Mouse (Mus musculus) mouse trophoblast stem cell (cell line): ENCODE measurements around the gene Sik1.

Experiments used
- in situ Hi-C, 2 experiments: fragments of 300-500 bp; cut with MseI, MboI; formaldehyde crosslinking; loops; 2 replicates in 1 of 2; 3 replicates in 1 of 2; pipeline ENCODE4 v1.15.1; 2025

Sik1 gene

DNA sequence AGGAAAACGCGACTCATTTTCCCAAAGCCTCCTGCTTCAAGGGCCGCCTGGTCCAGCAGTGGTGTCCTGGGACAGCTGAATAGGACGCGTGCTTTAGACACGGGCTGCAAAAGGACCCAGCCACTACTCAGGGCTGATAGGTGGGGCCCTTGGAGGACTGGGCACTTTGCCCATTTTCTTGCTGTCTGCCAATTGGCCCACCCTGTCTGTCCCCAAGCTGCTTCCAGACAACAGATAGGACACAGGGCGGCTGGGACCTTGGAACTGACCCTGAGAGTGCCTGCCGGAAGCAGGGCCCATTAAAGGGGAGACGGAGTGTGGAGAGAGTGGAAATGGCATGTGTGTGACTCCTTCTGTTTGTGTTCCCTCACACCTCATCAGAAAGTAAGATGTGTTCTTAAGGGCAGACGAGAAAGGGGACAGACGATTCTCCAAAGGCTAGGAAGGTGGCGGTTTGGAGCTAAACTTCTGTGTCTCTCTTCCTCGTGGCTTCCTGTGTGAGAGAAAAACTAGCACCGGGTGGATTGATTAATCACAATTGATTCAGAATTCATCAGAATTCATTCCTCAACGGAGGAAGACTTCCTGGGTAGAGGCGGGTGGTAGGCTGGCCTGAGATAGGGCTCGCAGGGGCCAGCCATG, 1.0 kb upstream of the Sik1 start:
- in situ Hi-C loops = loop anchor here (10.0 kb wide), 1 partner anchor 168 kb away; no protein-coding TSS in a partner anchor

DNA sequence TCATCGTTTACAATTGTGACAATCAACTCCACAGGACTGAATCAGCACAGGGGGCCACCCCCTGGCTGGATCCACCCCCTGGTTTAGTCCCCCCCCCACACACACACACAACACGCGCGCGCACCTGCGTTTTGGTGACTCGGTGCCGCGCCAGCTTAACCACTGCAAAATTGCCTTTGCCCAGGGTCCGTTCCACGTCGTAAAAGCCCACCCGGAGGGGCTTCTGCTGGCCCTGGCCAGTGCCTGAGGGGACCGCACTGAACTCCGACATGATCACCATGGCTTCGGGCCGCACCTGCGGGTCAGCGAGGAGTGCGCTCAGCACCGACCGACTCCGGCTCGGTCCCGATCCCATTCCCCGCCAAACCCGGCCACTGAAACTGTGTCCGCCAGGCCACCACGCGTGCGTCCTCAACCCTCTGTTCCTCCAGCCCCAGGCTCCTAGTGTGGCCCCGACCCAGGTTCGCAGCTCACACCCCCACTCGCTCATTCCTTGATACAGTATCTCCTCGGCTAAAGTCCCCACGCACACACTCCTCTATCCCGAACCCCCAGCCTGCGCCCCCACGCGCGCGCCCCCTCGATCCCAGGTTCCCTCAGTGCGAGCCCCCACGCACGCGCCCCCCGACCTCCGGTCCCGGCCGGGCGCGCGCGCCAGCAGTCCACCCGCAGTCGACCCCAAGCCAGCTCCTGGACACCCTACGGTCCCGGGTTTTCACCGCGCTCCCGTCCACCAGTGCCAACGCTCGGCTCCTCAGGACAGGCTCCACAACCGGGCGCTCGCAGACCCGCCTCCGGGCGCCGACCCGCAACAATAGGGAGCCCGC, 621 bp downstream of the Sik1 start:
- in situ Hi-C loops = loop anchor here (10.0 kb wide), 1 partner anchor 170 kb away; no protein-coding TSS in a partner anchor

DNA sequence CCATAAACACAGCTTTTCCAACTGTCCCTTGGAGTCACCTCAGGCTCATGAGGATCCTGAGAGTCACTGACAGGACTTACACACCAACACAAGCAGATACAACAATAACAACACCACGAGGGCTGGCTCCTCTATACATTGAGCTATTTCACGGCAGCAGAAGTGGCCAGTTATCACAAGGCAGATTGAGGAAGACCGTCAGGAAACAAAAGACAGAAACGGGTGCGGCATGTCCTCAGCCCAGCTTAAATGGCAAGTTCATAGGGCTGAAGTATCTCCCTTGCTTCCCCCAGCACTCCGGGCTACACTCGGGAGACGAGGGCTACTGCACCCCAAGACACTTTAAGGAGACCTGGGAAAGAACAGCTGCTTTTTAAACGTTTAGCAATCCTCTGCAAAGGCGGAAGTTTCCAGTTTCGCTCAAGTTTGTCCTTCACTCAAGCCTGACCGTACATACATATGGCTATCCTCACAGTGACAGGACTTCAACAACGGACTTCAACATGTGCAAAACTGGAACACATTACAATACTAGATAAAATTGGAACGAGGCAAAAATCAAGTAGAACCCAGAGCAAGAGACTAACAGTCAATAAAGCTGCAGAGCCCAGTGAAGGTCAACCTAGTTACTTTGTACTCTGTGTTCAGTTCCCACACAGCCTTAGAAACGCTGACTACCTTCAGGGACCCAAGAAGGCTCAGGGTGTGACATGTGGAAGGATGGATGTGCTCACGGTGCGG, 2.0 kb downstream of the Sik1 start:
- in situ Hi-C loops = loop anchor here (10.0 kb wide), 1 partner anchor 171 kb away; no protein-coding TSS in a partner anchor

DNA sequence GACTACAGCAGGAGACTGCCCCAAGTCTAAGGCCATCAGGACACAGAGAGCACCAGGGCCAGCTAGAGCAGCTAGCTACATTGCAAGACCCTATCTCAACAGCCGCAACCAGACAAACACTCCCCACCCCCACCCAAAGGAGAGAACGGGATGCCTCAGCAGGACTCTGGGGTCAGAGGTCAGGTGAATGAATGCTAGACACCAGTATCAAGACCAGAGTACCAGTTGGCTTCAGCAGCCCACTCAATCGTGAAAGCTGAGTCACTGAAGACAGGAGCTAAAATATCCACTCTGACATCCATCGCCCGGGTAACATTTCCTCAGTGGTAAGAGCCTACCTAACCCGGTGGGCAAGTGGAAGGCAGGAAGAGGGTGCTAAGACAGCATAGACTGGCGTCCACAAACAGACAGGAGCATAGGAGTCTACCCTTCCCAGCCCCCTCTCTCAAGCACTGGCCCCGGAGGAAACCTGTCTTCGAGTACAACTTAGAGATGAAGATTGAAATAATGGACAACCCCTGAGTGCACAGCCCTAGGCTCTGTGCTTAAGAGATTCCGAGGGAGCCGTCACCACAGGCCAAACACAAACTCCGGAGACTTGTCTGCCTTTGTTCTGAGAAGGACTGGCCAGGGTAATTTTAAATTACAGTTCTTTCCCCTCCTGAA, 2.7 kb downstream of the Sik1 start:
- in situ Hi-C loops = loop anchor here (10.0 kb wide), 1 partner anchor 172 kb away; no protein-coding TSS in a partner anchor

DNA sequence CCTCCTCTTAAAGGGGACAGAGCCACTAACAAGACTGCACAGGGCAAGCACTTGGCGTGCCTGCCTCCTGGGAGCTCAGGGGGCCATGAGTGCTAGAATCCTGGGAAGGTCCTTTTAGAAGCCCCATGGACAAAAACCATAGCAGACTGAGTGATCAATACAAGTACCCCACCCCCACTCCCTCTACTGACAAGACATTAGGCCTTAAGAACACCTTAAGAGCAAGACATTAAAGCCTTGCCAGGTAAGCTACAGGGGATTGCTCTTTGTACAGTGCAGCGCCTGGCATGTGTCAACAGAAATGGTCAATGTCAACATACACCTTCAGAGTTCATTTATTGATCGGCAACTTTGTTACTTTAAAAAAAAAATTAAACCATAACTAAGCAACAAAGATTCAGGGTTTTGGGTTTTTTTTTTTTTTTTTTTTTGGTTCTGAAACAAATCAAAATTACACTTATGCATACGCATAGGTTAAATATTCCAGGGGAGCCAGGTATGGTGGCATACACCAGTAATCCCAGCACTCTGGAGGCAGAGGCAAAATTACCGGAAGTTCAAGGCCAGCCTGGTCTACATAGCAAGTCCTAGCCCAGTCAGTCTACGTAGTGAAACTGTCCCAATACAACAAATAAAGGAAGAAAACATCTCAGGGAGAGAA, 3.7 kb downstream of the Sik1 start:
- in situ Hi-C loops = loop anchor here (10.0 kb wide), 1 partner anchor 173 kb away; no protein-coding TSS in a partner anchor

DNA sequence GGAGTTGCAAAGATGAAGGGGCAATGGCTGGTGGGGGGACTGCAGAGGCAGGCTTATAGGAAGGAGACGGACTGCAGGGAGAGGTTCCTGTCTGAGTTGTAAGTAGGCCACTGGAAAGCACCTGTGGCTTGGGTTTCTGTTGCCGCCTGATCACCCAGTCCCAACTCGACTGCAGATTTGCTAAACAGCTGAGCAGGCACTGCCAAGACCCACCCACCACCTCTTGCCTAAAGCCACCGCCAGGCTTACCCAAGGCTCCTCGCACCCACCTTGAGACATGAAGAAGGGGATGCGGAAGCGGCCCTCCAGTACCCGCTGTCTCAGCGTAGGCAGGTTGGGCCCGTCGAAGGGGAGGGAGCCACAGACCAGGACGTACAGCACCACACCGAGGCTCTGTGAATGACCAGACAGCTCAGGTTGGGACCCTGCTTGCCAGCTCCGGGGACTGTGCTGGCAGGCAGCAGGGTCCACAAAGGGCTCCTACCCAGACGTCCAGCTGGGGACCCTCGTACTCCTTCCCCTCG, 5.1 kb downstream of the Sik1 start:
- in situ Hi-C loops = loop anchor here (10.0 kb wide), 1 partner anchor 174 kb away; no protein-coding TSS in a partner anchor

DNA sequence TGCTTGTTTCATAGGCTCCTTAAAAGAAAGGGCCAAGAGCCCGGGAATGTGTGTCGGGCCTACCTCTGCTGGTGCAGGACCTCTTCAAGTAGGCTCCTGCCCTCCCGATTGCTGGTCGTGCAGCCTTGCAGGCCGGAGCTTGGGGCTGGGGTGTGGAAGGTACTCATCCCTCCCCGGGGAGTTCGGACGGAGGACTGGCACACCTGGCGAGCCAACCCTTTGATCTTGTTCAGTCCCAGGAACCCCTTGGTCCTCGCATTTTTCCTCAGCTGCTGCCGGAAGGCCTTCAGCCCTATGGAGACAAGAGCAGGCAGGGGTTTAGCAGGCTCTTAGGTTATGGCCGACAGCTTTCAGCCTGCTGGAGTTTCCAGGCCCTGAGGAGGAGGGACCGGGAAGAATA, 8.6 kb downstream of the Sik1 start:
- in situ Hi-C loops = loop anchor here in 1 of 2 experiments (5.0 kb wide), 1 partner anchor 160 kb away; no protein-coding TSS in a partner anchor

DNA sequence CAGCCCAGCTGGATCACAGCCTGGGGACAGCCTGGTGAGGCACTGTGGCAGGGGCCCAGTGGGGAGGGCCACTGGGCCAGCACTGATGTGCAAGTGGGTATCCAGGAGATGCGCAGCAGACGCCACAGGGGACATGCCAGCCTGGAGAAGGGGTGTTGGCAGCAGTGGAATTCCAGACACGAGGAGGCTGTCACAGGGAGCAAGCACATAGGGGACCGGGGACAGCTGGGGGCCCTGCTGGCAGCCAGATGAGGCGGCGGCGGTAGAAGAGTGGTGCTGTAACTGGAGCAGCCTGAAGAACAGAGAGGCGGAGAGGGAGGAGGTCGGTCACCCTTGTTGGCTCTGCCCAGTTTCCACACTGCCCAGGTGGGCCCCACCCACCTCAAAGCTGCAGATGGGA, 9.3 kb downstream of the Sik1 start:
- in situ Hi-C loops = loop anchor here in 1 of 2 experiments (5.0 kb wide), 1 partner anchor 159 kb away; no protein-coding TSS in a partner anchor

DNA sequence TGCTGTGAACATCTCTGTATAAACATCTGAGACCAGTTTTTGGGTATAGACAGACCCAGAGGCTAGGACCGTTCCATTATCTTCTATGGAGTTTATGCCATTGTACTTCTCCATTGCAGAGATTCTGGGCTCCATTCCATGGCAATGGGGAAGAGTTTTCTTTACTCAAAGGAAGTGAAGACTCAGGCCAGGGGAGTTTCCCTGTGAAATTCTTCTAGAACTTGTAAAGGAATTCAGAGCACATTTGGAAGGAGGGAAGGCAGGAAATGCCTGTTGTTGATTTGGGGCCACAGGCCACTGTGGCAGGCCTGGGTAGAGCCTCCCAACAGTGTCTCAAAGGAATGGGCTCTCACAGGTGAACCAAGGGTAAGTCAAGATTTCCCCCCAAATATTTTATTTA, 11.7 kb downstream of the Sik1 start:
- in situ Hi-C loops = no loop called here

DNA sequence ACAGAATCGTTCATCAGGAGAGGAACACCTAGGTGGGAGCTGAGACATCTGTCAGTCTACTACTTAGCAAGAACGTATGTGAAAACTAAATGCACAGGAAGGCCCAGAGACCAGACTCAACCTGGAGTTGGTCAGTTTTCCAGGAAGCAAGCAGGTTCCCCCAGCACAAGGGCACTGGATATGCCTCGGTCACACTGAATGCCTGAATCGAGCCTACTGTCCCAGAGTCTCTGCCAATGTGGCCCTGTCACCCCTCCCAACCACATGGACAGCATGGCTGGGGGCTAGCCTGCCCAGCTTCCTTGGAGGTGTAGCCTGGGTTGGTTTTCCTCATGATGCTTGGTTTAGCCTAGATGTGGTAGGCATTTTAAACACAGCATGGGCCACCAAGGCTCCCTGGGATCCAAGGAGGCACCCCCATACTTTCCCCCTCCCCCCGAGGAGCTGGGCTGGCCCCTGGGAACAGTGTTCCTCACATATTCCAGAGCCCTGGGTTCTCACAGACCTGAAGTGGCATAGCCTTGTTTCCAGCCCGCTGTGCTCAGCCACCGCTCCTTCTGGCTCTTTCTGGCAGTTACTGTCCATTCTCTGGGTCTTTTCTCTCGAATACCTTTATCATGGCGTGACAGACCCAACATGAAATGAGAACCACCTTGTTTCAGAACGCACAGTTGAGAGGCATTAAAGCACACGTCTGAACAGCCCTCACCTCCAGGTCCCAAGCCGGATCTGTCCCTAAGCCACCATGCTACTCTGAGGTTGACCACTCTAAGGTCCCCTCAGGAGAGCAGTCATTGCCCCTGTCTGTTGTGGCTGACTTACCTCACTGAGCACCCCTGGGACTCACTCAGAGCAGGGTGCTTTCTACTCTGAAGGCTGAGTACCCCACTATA, 12.4 kb downstream of the Sik1 start:
- in situ Hi-C loops = no loop called here

DNA sequence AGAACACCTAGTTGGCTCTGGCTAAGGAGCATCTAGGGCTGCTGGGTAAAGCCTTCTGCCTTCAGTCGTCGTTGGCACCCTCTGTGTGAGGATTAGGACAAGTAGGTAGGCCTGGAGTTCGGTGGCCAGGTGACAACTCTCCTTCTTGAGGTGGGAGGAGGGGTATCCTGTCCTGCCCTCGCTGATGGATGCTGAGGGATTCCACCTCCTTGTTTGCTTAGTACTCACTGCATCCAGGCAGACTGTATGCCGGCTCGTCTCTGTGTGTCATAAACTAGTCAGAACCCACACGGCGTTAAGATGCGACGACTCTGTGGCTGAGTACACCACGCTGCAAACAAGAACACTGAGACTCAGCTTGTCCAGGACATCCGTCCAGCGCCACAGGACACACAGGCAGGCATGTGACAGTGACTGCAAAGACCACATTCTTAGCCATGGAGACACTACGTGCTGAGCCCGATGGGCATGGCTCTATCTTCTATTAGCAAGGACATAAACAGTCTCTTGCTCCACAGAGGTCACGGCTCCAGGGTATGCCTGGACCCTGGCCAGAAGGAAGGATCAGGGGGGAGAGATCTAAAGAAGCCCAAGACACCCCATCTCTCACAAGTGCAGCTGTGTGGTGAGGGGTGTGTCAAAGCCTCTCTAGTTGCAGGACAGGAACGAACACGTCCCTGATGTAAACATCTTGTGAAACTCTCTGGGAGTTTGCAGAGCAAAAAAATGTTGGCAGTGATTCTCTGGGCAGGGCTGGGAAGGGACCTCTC, 13.6 kb downstream of the Sik1 start:
- in situ Hi-C loops = no loop called here

DNA sequence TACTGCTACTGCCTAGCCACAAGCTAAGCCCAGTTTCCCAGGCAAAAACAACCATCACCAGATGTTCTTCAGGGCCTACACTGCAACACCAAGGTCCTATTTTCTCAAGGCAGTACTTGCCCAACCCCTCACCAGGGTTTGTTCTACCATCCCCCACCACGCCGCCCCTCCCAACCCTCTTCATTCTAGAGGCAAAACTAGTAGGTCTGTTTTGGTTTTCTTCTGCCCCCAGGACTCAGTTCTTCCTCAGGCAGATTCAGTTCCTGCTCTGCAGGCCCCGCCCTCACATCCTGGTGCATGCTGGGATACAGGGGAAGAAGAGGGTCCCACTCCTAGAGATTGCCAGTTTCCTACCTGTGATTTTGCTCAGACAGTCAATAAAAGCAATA, 14.2 kb downstream of the Sik1 start:
- in situ Hi-C loops = no loop called here

DNA sequence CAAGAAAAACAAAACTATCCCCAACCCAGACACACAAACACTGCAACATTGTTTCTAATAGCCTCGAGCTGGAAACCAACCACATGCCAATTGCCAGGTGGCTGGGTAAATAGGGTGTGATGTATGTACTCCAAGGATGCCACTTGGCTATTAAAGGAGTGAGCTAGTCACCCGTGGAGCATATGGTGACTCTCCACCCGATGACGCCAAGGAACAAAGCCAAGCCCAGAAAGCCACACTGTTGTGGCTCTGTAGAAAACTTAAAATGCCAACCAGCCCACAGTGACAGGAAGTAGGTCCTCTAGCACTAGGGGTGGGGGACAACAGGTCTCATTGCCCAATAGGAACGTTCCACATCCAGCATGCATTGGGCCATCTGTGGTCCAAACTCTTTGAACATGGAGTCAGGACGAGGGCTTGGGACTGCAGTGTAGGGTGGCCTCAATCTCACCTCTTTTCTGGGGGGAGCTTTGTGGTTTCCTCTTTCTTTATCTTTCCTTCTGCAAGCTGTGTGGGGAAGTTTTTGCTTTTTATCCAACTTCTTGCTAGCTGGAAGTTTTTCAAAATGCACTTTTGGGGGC, 15.1 kb downstream of the Sik1 start:
- in situ Hi-C loops = no loop called here

DNA sequence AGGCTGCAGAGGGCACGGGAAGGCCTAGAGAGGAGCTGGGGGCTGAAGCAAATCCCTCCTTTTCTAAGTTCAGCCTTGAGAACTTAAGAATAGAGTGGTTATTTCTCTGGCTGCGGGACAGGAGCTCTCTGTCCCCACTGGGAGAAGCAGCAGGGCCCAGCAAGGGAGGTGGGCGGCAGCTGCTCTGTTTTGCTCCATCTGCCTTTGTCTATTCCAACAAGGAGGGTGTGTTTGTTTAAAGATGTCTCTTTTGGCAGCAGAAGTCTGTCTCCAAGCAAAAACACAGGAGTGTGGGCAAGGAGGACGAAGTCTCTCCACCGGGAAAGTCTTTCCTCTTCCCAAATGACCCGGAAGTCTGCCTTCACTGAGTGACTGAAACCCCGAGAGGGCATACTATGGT, 18.8 kb downstream of the Sik1 start:
- in situ Hi-C loops = no loop called here

DNA sequence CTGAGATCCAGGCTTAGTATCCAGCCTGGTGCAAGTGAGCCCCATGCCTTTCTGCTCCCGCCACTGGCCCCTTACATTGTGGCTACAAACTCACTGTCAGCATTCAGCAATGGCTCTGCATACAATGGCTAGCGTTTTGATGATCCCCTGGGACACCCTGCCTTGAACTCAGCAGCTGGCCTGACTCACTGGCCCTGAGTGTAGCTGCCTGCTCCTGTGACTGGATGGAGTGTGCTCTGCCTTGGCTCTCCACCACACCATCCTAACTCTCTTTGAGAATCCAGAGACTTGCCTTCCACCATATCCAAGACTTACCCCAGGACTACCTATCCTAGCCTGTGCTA, 19.4 kb downstream of the Sik1 start:
- in situ Hi-C loops = no loop called here

DNA sequence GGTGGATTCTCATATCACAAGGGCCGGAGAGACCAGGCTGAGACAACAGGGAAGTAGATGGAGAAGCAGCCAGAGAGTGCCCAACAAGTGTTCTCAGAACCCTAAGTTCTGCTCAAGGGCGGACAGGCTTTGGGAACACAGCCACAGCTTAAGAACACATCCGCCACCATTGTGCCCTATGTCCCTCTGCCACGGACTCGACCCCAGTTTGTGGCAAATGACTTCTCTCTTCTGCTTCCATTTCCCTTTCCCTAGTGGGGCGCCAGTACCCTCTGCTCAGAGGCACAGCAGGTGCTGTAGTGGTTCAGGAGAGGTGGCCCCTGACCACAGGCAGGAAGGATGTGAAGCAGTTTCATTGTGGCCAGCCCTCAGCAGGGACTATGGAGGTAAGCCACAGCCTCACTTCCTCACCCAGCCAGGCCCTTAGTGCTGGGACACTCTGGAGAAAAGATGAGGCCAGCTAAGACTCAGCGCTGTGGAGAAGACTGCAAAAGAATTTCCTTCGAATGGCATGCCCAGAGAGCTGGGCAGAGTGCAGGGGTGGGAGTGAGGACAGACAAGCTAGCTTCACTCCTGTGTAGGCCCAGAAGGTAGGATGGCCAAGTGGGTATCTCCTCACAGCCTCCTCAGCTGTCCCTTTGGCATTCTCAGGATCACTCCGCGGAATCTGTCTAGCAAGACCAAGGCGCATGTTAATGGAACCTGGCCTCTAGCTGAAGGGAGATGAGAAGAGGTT, 19.9 kb downstream of the Sik1 start:
- in situ Hi-C loops = no loop called here

DNA sequence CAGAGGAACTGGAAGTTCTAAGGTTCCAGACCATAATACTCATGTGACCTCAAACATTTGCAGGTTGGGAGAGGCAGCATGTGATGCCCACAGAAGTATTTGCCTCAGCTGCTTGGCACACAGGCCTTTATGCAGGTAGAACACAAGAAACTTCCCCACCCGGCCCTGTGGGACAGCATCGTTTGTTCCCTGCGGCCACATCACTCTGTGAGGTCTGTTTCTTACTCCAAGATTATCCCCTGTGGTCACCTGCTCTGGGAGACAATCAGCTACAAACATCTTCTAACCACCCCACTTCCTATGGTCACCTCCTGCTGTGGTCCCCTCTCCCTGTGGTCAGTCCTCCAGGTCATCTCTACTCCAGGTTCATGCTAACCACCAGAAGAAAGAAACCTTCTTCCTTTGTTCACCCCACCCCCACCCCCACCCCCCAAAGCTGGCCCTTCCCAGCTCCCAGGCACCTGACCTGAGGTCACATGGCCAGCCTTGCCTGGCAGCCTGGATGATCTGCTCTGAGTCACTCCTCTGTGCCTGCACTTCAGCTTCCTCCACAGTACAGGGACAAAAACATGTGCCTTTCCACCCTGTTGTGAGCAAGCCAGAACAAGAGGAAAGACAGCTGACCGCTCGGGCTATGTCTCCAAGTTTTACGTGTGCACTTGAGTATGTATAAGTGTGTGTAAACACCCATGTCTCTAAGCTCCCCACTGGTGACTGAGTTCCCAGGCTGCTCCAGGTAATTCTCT, 21.1 kb downstream of the Sik1 start:
- in situ Hi-C loops = no loop called here
